Mouse (Mus musculus) layer of hippocampus, adult 9-10 months (tissue): Measurements from ENCODE around the gene Ccdc30.
A peak's percentile ranks its signal among the peaks of the same experiment; 100 is the strongest.
"Not testable (repeated sequence)": the region's sequence is repeated elsewhere in the genome, so short reads cannot be mapped to it uniquely, and the experiment has no call there.

Experiments
- DNase-seq: peaks from one replicate; pipeline ENCODE4 v3.0.0; 2022; ENCODE audit warnings: low spot score

The Ccdc30 gene

DNA sequence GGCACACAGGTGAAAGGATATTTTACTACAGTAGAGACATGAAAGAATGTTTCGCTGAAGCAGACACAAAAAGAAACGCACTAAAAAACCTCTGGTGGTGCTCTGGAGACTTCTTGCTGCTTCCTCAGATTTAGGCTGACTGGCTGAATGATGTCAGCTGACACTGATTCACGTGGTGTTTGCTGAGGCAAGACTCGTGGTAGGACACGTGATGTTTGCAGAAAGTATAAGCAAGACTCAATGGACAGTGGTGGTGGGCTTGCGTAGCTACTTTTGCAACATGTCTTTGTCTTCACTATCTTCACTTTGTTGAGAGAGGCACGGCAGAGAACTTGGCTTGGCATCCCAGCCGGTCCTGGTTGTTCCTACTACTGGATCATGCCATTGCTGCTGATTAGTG, 112.0 kb downstream of the Ccdc30 start:
- DNase-seq, result no peak

DNA sequence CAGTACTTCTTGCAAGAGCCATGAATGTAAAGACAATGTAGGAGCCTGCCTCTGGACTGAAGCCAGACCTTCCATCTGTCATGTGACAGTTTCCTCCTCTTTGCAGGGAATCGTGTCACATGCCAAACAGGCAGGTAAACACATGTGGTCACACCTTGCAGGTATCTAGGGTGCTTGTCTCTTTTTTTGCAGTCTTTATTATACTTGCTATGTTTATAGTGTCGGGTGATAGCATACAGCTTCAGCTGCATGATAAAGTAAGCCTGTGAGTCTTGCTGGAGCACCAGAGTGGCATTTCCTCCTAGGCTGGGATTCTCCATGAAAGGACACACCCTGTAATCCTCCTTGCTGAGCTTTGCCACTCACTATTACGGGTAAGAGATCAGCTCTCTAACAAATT, 113.5 kb downstream of the Ccdc30 start:
- no peak for DNase-seq

DNA sequence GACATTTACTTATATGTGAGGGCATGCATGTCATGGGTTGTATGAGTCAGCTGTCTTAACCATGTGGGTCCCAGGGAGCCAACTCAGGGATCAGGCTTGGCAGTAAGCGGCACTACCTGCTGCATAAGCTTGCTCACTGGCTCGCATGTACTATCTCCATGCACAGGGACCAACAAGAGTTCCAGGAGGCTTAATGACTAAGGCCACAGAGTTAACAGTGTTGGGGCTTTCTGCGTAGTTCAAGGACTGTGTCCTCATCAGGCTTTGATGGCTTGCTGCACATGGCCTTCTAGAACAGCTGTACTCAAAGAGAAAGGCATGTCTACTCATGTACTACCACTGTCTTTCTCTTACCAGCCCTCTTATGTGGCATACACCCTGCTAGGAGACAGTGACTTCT, 114.6 kb downstream of the Ccdc30 start:
- DNase-seq, result no peak

DNA sequence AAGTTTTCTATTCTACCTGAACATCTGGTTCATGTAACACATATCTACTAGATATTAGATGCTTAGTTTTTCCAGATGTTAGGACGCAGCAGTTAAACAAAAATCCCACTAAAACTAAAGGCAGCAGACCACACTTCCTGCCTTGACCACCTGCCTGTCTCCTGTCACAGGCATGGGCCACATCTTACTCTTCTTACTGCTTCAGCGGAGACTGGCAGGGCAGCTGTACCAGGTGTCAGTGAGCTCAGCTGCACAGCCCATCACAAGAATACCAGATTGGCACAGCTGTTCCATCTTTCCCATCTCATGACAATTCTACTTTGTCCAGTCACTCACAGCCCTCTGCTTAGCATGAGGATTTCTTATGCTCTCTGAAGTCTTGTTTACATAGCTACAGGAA, 118.0 kb downstream of the Ccdc30 start:
- no peak for DNase-seq

DNA sequence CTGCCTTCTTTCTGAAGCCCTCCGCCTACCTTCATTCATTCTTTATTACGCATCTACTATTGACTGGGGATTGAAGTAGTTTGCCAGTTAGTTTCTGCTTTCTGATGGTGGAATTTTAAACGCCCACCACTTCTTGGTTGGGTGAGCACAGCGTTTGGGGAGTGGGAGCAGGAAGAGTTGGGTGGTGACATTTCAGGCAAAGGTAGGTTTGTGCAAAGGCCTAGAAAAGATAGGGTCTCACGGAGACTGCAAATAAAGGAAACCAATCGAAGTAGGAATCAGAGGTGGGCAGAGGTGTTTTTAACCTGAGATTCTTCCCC, 120.2 kb downstream of the Ccdc30 start:
- no peak for DNase-seq

DNA sequence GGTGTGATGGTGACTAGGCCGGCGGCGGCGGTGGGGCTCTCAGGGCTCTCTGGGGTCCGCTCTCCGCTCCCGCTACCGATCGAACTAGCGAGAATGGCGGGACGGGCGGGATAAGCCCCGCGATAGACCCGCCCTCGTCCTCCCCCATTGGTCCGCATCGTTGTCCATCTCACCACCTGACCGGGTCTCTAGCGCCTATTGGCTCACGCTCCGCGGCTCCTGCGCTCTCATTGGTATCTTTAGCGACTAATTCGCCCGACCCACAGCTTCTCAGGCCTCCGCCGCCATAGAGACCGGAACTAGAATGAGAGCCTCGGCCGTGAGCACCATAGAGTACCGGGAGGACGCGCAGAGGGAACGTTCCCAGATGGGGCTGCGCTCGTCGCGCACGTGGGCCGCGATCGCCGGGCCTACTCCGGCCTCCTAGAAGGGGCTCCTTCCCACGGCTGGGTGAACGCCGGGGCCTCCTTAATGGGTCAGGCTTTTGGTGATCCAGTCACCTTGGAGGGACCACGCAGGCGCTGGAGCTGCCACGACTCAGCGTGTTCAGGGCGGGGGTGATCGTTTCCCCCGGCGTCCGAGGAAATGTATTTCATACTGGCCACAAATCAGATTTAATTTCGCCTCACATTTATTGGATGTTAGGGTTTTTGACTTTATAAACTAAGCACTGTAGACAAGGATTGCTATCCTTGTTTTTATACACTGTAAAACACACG, 120.7 kb downstream of the Ccdc30 start, which contains the start of gene Ybx1:
TSS of gene Ybx1 (minus strand) at position 190 of the 719 bp plus-strand sequence.
- peak; percentile 99 for DNase-seq

DNA sequence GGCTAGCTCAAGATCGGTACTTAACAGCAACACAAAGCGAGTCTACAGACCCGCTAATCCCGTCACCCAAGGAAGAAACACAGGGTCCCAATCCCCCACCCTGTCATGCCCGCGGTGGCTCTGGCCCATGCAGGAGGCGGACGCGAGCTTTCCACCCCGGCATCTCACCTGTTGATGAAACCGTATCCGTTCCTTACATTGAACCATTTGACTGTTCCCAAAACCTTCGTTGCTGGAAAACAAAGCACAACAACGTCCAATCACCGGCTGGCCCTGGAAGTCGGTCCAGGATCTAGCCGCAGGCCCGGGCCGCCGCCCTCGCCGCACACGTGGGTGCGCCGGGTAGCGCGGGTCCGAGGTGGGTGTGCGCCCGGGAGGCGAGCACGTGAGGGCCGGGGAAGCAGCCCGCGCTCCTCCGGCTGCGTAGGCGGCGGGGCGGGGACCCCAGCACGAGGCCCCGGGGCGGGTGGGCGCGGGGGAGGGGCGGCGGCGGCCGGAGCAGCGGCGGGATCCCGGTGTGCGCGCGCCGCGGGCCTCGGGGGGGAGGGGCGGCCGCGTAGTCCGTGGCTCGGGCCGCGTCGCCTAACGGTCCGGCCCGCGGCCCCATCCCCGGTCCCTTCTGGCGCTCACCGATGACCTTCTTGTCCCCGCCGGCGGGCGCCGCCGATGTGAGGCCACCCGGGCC, 121.6 kb downstream of the Ccdc30 start:
- no peak for DNase-seq

DNA sequence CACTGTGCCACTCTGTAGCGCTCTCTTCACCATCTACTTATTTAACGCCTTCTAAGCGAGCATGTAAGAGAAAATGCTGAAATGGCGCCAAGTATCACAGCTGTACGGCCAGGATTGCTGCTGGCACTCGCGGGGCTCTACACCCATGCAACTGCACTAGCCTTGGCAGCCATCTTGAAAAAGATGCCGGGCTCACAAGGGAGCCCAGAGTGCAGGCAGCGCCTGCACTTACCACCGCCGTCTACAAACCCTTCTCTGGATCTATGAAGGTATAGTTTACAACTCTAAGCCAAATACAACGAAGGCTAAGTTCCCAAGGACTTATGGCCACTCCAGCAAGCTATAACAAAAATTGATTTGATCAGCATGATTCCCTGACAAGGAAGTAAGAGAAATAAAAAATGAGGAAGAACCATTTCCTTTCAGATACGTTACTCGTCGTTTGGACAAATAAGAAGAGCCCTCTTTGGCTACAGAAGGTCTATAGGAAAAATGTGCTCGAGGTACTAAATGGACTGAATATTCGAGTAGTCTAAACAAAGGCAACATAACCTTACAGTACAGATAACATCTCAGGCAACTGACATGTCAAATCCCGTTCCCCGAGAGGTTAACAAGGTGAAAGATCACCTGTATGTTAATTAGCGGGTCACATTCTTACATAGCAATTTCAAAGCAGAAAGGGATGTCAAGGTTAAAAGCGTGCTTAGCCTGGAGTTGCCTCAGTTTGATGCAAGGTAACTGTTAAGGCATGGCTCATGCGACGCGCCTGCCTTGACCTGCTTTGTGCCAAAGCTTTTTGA, 122.3 kb downstream of the Ccdc30 start:
- no peak for DNase-seq

DNA sequence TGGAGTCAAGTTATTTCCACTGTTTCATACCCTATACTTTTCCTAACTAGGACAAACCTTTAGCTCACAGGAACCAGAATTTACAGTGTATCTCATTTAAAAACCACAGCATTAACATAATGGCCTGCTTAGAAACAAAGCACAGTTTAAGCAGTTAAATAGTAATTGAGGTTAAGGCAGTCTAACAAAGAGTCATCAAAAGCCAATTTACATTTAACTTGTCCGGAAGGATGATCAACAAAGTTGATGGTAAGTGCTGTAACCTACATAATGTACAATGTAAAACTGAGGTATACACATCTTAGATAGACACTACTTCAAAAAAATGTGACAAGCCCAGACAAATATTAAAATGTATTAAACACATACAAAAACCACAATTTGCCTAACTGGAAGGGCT, 123.4 kb downstream of the Ccdc30 start:
- DNase-seq, result no peak

DNA sequence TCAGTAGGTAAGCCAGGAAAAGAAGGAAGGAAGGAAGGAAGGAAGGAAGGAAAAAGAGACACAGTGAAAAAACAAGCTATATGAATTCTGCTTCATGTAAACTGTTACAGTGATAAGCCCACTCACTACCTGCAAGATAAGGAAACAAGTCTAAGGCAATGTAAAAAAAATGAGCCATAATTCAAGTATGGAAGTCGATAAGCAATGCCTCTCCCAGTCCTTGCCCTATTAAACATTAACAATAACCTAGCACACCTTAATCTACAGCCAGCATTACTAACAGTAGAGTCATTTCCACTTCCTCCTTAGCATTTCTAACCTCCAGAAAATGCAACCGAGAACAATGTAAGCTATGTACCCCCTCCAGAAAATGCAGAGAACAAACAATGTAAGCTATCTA, 130.0 kb downstream of the Ccdc30 start:
- no peak for DNase-seq

DNA sequence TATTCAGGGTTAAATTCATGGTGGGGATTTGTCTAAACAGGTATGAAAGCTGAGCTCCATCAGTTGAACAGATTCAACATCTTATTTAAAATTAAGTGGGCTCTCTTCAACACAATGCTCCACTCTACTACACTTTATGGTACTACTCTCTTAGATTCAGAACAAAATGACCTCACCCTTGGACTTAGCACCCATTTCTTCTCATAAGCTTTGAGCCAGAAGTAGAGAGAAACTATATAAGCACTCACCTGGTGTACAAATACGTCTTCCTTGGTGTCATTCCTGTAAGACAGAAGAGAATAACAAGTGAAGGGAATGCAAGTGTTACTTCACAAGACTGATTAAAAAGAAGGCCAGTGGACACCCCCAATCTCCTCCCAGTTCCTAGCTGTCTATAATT, 130.5 kb downstream of the Ccdc30 start:
- no peak for DNase-seq

DNA sequence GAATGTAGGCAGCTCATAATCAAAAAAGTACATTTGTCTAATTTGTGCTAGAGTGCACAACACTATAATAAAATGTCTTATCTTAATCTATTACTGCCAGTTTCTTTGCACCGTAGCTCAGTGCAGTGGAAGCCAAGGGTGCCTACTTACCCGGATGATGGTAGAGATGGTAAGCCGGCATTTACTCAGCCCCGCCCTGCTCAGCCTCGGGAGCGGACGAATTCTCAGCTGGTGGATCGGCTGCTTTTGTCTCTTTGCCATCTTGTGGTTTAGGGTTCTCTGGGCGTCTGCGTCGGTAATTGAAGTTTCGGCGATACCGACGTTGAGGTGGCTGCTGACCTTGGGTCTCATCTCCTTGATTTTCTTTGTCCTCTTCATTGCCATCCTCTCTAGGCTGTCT, 136.5 kb downstream of the Ccdc30 start:
- not testable (repeated sequence) for DNase-seq

DNA sequence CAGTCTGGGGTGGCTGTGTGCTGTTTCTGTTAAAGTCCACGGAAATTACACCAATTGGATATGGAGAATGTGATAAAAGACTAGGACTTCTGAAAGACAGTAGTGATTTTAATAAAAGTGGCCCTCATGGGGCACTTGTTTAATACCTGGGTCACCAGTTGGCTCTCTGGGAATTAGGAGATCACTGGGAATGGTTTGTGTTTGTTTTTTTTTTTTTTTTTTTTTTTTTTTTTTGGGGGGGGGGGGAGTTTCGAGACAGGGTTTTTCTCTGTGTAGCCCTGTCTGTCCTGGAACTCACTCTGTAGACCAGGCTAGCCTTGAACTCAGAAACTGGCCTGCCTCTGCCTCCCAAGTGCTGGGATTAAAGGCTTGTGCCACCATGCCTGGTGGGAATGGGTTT, 139.6 kb downstream of the Ccdc30 start:
- DNase-seq, result no peak

DNA sequence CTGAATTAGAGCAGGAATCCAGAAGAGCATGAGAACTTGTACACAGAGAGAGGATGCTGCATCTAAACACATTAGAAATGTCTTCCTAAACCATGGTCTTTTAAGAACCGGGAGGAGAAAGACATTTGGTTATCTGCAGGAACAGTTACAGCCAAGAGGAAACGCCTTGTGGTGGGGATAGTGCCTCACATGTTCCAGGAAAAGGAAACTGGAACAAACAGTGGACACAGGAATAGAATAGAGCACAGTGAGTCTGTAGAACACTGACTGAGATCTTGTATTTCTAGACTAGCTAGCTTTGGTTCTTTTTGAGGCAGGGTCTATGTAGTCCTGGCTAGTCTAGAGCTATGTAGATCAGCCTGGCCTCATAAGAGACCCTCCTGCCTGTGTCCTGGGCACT, 140.1 kb downstream of the Ccdc30 start:
- DNase-seq, result no peak

DNA sequence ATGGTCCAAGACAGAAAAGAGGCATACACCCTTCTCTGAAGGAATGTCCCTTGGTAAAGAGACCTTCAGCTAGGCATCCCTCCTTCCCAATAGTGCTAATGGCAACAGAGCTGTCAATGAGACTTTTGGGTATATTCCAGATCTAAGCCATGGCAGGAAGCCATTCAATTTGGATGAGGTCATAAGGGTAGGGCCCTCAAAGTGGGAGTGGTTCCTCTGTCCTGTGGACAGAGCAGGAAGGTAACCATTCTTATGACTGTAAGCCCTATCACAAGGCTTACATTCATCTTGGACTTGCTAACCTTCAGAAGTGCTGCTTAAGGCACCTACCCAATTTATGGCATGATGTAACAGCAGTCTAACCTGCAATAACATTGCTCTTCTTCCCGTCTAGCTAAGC, 140.7 kb downstream of the Ccdc30 start:
- no peak for DNase-seq
